ENCODE assay signal across 9 mouse cellular contexts in the genomic region with DNA sequence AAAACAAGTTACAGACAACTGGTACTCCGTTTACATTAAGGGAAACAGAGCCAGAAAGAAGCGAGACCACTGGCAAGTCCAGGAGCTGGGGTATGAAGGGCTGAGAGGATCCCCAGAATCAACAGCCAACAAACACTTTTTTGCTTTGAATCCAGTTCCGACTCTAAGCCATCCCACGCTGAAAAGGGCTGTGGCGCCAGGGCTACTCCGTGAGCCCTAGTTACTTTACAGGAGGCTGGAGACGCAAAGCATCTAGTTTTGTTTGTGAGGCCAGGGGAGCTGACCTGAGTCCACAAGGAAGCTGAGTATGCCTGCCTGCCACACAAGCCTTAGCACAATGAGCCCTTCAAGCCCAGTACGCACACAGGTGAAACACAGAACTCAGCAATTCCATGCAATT. TPM values are rescaled to one million over a fixed set of nuclear protein-coding genes. Genes with fewer than 3 reads are reported as not detected.
A peak's percentile ranks its signal among the peaks of the same experiment; 100 is the strongest.
DNase-seq lines count a peak whose midpoint lies in the region; ATAC-seq and TF ChIP-seq lines count a peak whose summit lies in the region.
"Had no signal": no experiment of that assay in that cellular context is flagged by ENCODE, and none has a peak within 500 bp of the region (broad histone marks: within the 10 kb centered on the region; RNA-seq: fewer than 3 reads in every experiment).

No protein-coding gene starts in this region.

- H3K4me3 ChIP-seq in layer of hippocampus, adult 2 months: peak overlapping the region; percentile 68
- peak overlapping the region; percentile 70 for H3K4me3 ChIP-seq in embryonic facial prominence, embryonic 15.5 days (replicated peaks)
- peak overlapping the region; percentile 62 for H3K4me3 ChIP-seq in intestine, embryonic 15.5 days (replicated peaks)
- no peak overlapping the region for H3K4me3 ChIP-seq in myocyte

- ATAC-seq in embryonic facial prominence, embryonic 15.5 days (ENCODE audit: insufficient number of reproducible peaks, low FRiP score, low TSS enrichment, low read depth): no peak
- ATAC-seq in intestine, embryonic 15.5 days: peak; percentile 31
- no peak for ATAC-seq in CD4-positive, CD25-positive, alpha-beta regulatory T cell, adult 4 months

- H3K27ac ChIP-seq in layer of hippocampus, adult 2 months: peak overlapping the region; percentile 64; the same call in 1 of the 2 replicates
- no peak overlapping the region for H3K27ac ChIP-seq in embryonic facial prominence, embryonic 15.5 days (replicated peaks)
- H3K27ac ChIP-seq in intestine, embryonic 15.5 days: no peak overlapping the region

- 11% methylated on average over 8 of the region's 8 CpGs for WGBS in embryonic facial prominence, embryonic 15.5 days
- 17% methylated on average over 8 of the region's 8 CpGs for WGBS in intestine, embryonic 15.5 days

- no peak overlapping the region for H3ac ChIP-seq in myocyte (ENCODE audit: control insufficient read depth, insufficient read length)

- H3K79me2 ChIP-seq in myocyte (ENCODE audit: control insufficient read depth, insufficient read depth): no peaks in the 10 kb centered on the region

- peaks cover 4% of the 10 kb centered on the region; the same call in 1 of the 2 replicates for H3K27me3 ChIP-seq in embryonic facial prominence, embryonic 15.5 days
- no peaks in the 10 kb centered on the region; the same call in 1 of the 2 replicates for H3K27me3 ChIP-seq in intestine, embryonic 15.5 days (replicated peaks)
- no peaks in the 10 kb centered on the region for H3K27me3 ChIP-seq in myocyte (ENCODE audit: control insufficient read depth, insufficient read depth, insufficient read length)

- H3K9ac ChIP-seq in embryonic facial prominence, embryonic 15.5 days: peak overlapping the region; percentile 51; the same call in 1 of the 2 replicates
- no peak overlapping the region for H3K9ac ChIP-seq in intestine, embryonic 15.5 days

- H3K36me3 ChIP-seq in embryonic facial prominence, embryonic 15.5 days: no peaks in the 10 kb centered on the region
- H3K36me3 ChIP-seq in intestine, embryonic 15.5 days: no peaks in the 10 kb centered on the region
- H3K36me3 ChIP-seq in myocyte (ENCODE audit: control insufficient read depth, insufficient read depth): no peaks in the 10 kb centered on the region

- H3K4me2 ChIP-seq in embryonic facial prominence, embryonic 15.5 days (replicated peaks): peak overlapping the region; percentile 80
- H3K4me2 ChIP-seq in intestine, embryonic 15.5 days (replicated peaks): peak overlapping the region; percentile 92
- H3K4me2 ChIP-seq in myocyte (ENCODE audit: low read depth): peak overlapping the region; percentile 61

- TF ChIP-seq POLR2A in myocyte (IDR thresholded peaks at IDR 0.05; ENCODE audit: insufficient read length, low read depth): no peak

- no peaks in the 10 kb centered on the region for H3K9me3 ChIP-seq in embryonic facial prominence, embryonic 15.5 days (replicated peaks)
- no peaks in the 10 kb centered on the region for H3K9me3 ChIP-seq in intestine, embryonic 15.5 days

- peaks cover 30% of the 10 kb centered on the region for H3K4me1 ChIP-seq in embryonic facial prominence, embryonic 15.5 days
- peaks cover 14% of the 10 kb centered on the region; the same call in 1 of the 2 replicates for H3K4me1 ChIP-seq in intestine, embryonic 15.5 days (replicated peaks)

- no peak for TF ChIP-seq CTCF in layer of hippocampus, adult 2 months (conservative IDR thresholded peaks at IDR 0.05)

- no peak for DNase-seq in layer of hippocampus, adult 2 months (ENCODE audit: low spot score in 2 of 2)
- no peak for DNase-seq in layer of hippocampus, adult 18-20 months (ENCODE audit: low spot score in 2 of 2)
- no peak for DNase-seq in layer of hippocampus, postnatal 25 days (ENCODE audit: extremely low spot score in 1 of 2, low spot score in 1 of 2)
- DNase-seq in testis, postnatal 14 days (ENCODE audit: low spot score): no peak

TF ChIP-seq in myocyte, 11 proteins besides CTCF, POLR2A, EP300 and RAD21:
- TF ChIP-seq SRF (IDR thresholded peaks at IDR 0.05; ENCODE audit: control insufficient read depth, insufficient read length, low read depth): no peak
- no peak for TF ChIP-seq USF1 (IDR thresholded peaks at IDR 0.05; ENCODE audit: low read depth)
- no peak for TF ChIP-seq REST (IDR thresholded peaks at IDR 0.05; ENCODE audit: insufficient read depth, insufficient read length)
- TF ChIP-seq MYOG (IDR thresholded peaks at IDR 0.05; ENCODE audit: control insufficient read depth in 1 of 3, insufficient read depth in 1 of 3, insufficient read length in 2 of 3, low read depth in 2 of 3): no peak
- no peak for TF ChIP-seq TCF3 (IDR thresholded peaks at IDR 0.05; ENCODE audit: insufficient read length, low read depth)
TF ChIP-seq in myocyte: peak in this region for 0.

RNA-seq across cellular contexts. Expression of gene Lrcol1, which starts 42.8 kb away (rescaled TPM):
- total RNA-seq in layer of hippocampus, adult 2 months (2021): not detected
- total RNA-seq in layer of hippocampus, adult 18-20 months (2021): not detected
- polyA plus RNA-seq in embryonic facial prominence, embryonic 15.5 days (2015; fragmentation: Nextera tagmentation; extraction: Ambion mirVana): not detected in 2 replicates
- polyA plus RNA-seq in intestine, embryonic 15.5 days (2015; fragmentation: Nextera tagmentation; extraction: Ambion mirVana): not detected in 2 replicates
- not detected for polyA plus RNA-seq in myocyte (2012; fragmentation: generic; extraction: Trizol)
- polyA plus RNA-seq in CD4-positive, CD25-positive, alpha-beta regulatory T cell, adult 4 months (2017; shearing (Covaris generic)): not detected
- total RNA-seq in layer of hippocampus, postnatal 25 days (2021): not detected
- total RNA-seq: layer of hippocampus, postnatal 14 days had no signal

RNA-seq across cellular contexts. Expression of gene P2rx2, which starts 44.3 kb away (rescaled TPM):
- not detected for total RNA-seq in layer of hippocampus, adult 2 months (2021)
- not detected for total RNA-seq in layer of hippocampus, adult 18-20 months (2021)
- polyA plus RNA-seq in embryonic facial prominence, embryonic 15.5 days (2015; fragmentation: Nextera tagmentation; extraction: Ambion mirVana): 1.2 and 2.7 TPM in 2 replicates
- 0.61 and 1.4 TPM in 2 replicates for polyA plus RNA-seq in intestine, embryonic 15.5 days (2015; fragmentation: Nextera tagmentation; extraction: Ambion mirVana)
- polyA plus RNA-seq in myocyte (2012; fragmentation: generic; extraction: Trizol): 0.04 TPM
- not detected for polyA plus RNA-seq in CD4-positive, CD25-positive, alpha-beta regulatory T cell, adult 4 months (2017; shearing (Covaris generic))
- under 1 TPM in 1 of 2 experiments, not detected in 1; 0.75 TPM for total RNA-seq in layer of hippocampus, postnatal 25 days (2021)
